Mouse (Mus musculus): ENCODE results near the gene Pkd1. TPM values are rescaled to one million over a fixed set of nuclear protein-coding genes. Genes with fewer than 3 reads are reported as not detected.

The Pkd1 gene
- 28.6 TPM for polyA plus RNA-seq (2014; fragmentation: Illumina TruSeq; extraction: RNeasy Lipid Tissue Mini Kit (QIAGEN cat#74804); ENCODE audit: insufficient read depth, low read depth, low replicate concordance)

DNA sequence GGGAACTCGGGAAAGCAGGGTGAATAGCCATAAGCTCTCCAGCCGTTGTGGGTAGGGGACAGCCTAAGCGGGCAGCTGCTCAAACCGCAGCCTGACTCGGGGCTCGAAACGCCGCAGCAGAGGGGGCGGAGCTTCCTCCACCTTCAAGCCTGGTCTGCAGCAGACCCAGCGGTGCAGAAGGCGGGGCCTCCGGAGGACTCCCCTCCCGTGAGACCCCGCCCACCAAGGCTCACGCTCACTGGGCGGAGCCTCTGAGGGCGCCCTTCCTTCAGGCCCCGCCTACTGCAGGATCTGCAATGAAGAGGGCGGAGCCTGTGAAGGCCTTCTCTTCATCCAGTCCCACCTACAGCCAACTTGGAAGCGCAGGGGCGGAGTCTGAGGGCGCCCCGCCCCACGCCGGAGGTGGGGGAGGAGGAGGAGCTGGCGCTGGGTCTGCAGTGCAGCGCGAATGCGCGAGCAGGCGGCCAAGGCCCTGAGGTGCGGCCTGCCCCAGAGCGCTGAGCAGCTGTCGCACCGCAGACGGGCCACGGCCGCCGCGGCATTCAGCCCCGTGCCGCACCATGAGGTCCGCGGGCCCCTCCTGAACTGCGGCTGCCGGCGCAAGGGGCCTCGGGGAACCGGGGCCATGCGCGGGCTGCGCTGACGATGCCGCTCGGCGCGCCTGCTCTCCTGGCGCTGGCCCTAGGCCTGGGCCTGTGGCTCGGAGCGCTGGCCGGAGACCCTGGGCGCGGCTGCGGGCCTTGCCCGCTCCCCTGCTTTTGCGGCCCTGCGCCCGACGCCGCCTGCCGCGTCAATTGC lies at the start of gene Pkd1:
Gene Pkd1, plus strand, starts transcription at position 217 of the 798 bp plus-strand sequence.

DNA sequence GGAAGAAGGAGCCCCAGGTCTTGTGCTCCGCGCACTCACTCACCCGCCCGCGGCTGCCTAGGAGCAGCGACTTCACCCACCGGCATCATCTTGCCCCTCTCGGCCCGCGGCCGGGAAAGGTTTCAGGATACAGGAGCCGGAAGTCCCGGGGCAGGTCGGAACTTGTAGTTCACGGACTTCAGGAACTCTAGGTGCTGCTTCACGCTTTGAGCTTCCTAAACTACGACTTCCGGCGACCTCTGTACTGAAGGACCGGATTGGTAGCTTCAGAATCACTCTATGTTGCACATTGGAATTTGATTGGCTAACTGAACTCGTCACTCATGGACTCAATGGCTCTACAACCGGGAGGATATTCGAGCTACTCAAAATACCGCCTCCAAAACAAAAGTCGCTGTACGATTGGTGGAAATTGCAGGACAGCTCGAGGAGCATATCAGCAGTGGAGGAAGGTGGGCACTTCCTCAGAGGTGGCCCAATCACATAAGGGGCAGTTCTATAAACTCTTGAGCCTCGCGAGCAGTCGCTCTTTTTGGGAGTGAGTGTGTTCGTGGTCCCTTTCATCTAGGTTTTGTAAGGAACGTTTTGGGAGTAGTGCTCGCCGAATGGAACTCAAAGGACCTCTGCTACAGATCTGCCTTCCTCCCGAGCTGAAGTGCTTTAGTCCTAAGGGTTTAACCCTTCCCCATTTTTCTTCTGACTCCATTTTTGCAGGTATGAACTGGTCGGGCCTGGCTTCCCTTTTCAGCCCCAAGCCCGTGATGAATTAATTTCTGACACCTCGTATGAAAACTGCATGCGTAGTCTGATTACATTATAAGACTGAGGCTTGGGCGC lies 21.7 kb upstream of the Pkd1 start, which contains the start of gene Traf7:
Gene Traf7, minus strand, starts transcription at position 216 of the 837 bp plus-strand sequence.

DNA sequence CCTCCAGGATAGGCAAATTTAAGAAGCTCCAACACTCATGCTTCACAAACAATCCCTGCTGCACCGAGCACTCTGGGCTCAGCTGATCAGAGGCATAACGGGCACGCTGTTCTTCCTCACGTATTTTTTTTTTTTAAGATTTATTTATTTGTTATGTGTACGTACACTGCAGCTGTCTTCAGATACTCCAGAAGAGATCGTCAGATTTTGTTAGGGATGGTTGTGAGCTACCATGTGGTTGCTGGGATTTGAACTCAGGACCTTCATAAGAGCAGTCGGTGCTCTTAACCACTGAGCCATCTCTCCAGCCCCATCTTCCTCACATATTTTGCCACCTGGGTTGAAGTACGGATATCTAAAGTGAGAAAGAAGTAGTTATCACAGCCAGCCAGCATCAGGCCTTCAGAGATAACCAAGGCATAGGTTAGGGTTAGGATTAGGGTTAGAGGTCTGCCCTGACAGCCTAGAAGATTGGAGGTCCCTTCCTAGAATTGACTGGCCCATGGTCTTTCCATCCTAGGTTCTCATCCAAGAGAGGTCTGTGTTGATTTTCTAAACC lies 15.4 kb upstream of the Pkd1 start, which contains the start of gene Rab26:
Gene Rab26, minus strand, starts transcription at position 51 of the 559 bp plus-strand sequence.

DNA sequence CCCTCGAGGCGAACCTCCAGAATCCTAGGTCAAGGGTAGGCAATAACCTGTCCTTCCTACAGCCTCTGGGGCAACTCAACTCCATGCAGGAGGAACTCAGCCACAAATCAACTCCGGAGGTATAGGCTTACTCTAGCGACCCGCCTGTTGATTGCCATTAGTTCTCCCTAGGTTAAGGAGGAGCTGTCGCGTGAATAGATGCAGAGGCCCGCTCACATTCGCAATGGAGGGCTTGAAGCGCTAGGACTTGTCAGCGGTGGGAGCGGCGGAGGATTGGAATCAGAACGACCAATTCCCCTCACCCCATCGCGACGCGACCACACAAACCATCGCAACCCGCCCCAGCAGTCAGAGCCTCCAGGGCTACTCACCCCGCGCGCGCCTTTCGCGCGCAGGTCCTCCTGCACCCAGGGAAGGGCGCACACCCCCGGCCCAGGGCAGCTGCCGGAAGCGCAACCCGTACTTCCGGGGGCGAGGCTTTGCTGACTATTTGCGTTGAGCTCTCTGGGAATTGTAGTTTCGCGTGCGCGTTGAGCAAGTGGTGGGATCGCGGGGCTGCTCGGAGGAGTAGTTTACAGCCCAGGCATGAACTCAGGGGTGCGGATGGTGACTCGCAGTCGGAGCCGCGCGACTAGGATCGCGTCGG lies 82.7 kb downstream of the Pkd1 start, which contains the start of the genes Tsc2 and Nthl1:
Gene Tsc2, minus strand, starts transcription at position 464 of the 646 bp plus-strand sequence.
Gene Nthl1, plus strand, starts transcription at position 514 of the 646 bp plus-strand sequence.

Other genes with a start within 250 kb of the Pkd1 start
- gene Abca17, start 198.8 kb upstream of the Pkd1 start, polyA plus RNA-seq (2014; fragmentation: Illumina TruSeq; extraction: RNeasy Lipid Tissue Mini Kit (QIAGEN cat#74804); ENCODE audit: insufficient read depth, low read depth, low replicate concordance) = 1.2 TPM
- 69.4 TPM for gene Abca3, start 197.9 kb upstream of the Pkd1 start, polyA plus RNA-seq (2014; fragmentation: Illumina TruSeq; extraction: RNeasy Lipid Tissue Mini Kit (QIAGEN cat#74804); ENCODE audit: insufficient read depth, low read depth, low replicate concordance)
- gene Rnps1, start 135.3 kb upstream of the Pkd1 start, polyA plus RNA-seq (2014; fragmentation: Illumina TruSeq; extraction: RNeasy Lipid Tissue Mini Kit (QIAGEN cat#74804); ENCODE audit: insufficient read depth, low read depth, low replicate concordance) = 55.3 TPM
- 68.8 TPM for gene Eci1, start 123.2 kb upstream of the Pkd1 start, polyA plus RNA-seq (2014; fragmentation: Illumina TruSeq; extraction: RNeasy Lipid Tissue Mini Kit (QIAGEN cat#74804); ENCODE audit: insufficient read depth, low read depth, low replicate concordance)
- 4.0 TPM for gene Dnase1l2, start 106.7 kb upstream of the Pkd1 start, polyA plus RNA-seq (2014; fragmentation: Illumina TruSeq; extraction: RNeasy Lipid Tissue Mini Kit (QIAGEN cat#74804); ENCODE audit: insufficient read depth, low read depth, low replicate concordance)
- 21.7 TPM for gene E4f1, start 79.5 kb upstream of the Pkd1 start, polyA plus RNA-seq (2014; fragmentation: Illumina TruSeq; extraction: RNeasy Lipid Tissue Mini Kit (QIAGEN cat#74804); ENCODE audit: insufficient read depth, low read depth, low replicate concordance)
- 20.4 TPM for gene Pgp, start 79.4 kb upstream of the Pkd1 start, polyA plus RNA-seq (2014; fragmentation: Illumina TruSeq; extraction: RNeasy Lipid Tissue Mini Kit (QIAGEN cat#74804); ENCODE audit: insufficient read depth, low read depth, low replicate concordance)
- not detected for gene Bricd5, start 76.0 kb upstream of the Pkd1 start, polyA plus RNA-seq (2014; fragmentation: Illumina TruSeq; extraction: RNeasy Lipid Tissue Mini Kit (QIAGEN cat#74804); ENCODE audit: insufficient read depth, low read depth, low replicate concordance)
- gene Mlst8, start 70.8 kb upstream of the Pkd1 start, polyA plus RNA-seq (2014; fragmentation: Illumina TruSeq; extraction: RNeasy Lipid Tissue Mini Kit (QIAGEN cat#74804); ENCODE audit: insufficient read depth, low read depth, low replicate concordance) = 8.3 TPM
- gene Caskin1, start 61.2 kb upstream of the Pkd1 start, polyA plus RNA-seq (2014; fragmentation: Illumina TruSeq; extraction: RNeasy Lipid Tissue Mini Kit (QIAGEN cat#74804); ENCODE audit: insufficient read depth, low read depth, low replicate concordance) = 0.34 TPM
- 59.5 TPM for gene Traf7, start 21.9 kb upstream of the Pkd1 start, polyA plus RNA-seq (2014; fragmentation: Illumina TruSeq; extraction: RNeasy Lipid Tissue Mini Kit (QIAGEN cat#74804); ENCODE audit: insufficient read depth, low read depth, low replicate concordance)
- 0.42 TPM for gene Rab26, start 15.6 kb upstream of the Pkd1 start, polyA plus RNA-seq (2014; fragmentation: Illumina TruSeq; extraction: RNeasy Lipid Tissue Mini Kit (QIAGEN cat#74804); ENCODE audit: insufficient read depth, low read depth, low replicate concordance)
- 60.0 TPM for gene Tsc2, start 82.8 kb downstream of the Pkd1 start, polyA plus RNA-seq (2014; fragmentation: Illumina TruSeq; extraction: RNeasy Lipid Tissue Mini Kit (QIAGEN cat#74804); ENCODE audit: insufficient read depth, low read depth, low replicate concordance)
- gene Nthl1, start 82.8 kb downstream of the Pkd1 start, polyA plus RNA-seq (2014; fragmentation: Illumina TruSeq; extraction: RNeasy Lipid Tissue Mini Kit (QIAGEN cat#74804); ENCODE audit: insufficient read depth, low read depth, low replicate concordance) = 10.0 TPM
- gene Slc9a3r2, start 100.5 kb downstream of the Pkd1 start, polyA plus RNA-seq (2014; fragmentation: Illumina TruSeq; extraction: RNeasy Lipid Tissue Mini Kit (QIAGEN cat#74804); ENCODE audit: insufficient read depth, low read depth, low replicate concordance) = 287 TPM
- gene Npw, start 108.6 kb downstream of the Pkd1 start, polyA plus RNA-seq (2014; fragmentation: Illumina TruSeq; extraction: RNeasy Lipid Tissue Mini Kit (QIAGEN cat#74804); ENCODE audit: insufficient read depth, low read depth, low replicate concordance) = 29.8 TPM
- gene Zfp598, start 119.9 kb downstream of the Pkd1 start, polyA plus RNA-seq (2014; fragmentation: Illumina TruSeq; extraction: RNeasy Lipid Tissue Mini Kit (QIAGEN cat#74804); ENCODE audit: insufficient read depth, low read depth, low replicate concordance) = 17.1 TPM
- gene Syngr3, start 140.1 kb downstream of the Pkd1 start, polyA plus RNA-seq (2014; fragmentation: Illumina TruSeq; extraction: RNeasy Lipid Tissue Mini Kit (QIAGEN cat#74804); ENCODE audit: insufficient read depth, low read depth, low replicate concordance) = 0.15 TPM
- gene Gfer, start 146.3 kb downstream of the Pkd1 start, polyA plus RNA-seq (2014; fragmentation: Illumina TruSeq; extraction: RNeasy Lipid Tissue Mini Kit (QIAGEN cat#74804); ENCODE audit: insufficient read depth, low read depth, low replicate concordance) = 16.3 TPM
- gene Noxo1, start 146.4 kb downstream of the Pkd1 start, polyA plus RNA-seq (2014; fragmentation: Illumina TruSeq; extraction: RNeasy Lipid Tissue Mini Kit (QIAGEN cat#74804); ENCODE audit: insufficient read depth, low read depth, low replicate concordance) = 5.1 TPM
- 18.7 TPM for gene Tbl3, start 157.8 kb downstream of the Pkd1 start, polyA plus RNA-seq (2014; fragmentation: Illumina TruSeq; extraction: RNeasy Lipid Tissue Mini Kit (QIAGEN cat#74804); ENCODE audit: insufficient read depth, low read depth, low replicate concordance)
- not detected for gene Rnf151, start 168.2 kb downstream of the Pkd1 start, polyA plus RNA-seq (2014; fragmentation: Illumina TruSeq; extraction: RNeasy Lipid Tissue Mini Kit (QIAGEN cat#74804); ENCODE audit: insufficient read depth, low read depth, low replicate concordance)
- gene Rps2, start 168.3 kb downstream of the Pkd1 start, polyA plus RNA-seq (2014; fragmentation: Illumina TruSeq; extraction: RNeasy Lipid Tissue Mini Kit (QIAGEN cat#74804); ENCODE audit: insufficient read depth, low read depth, low replicate concordance) = 1,101 TPM
- 263 TPM for gene Ndufb10, start 174.6 kb downstream of the Pkd1 start, polyA plus RNA-seq (2014; fragmentation: Illumina TruSeq; extraction: RNeasy Lipid Tissue Mini Kit (QIAGEN cat#74804); ENCODE audit: insufficient read depth, low read depth, low replicate concordance)
- gene Rpl3l, start 178.0 kb downstream of the Pkd1 start, polyA plus RNA-seq (2014; fragmentation: Illumina TruSeq; extraction: RNeasy Lipid Tissue Mini Kit (QIAGEN cat#74804); ENCODE audit: insufficient read depth, low read depth, low replicate concordance) = 1.8 TPM
- 138 TPM for gene Msrb1, start 186.8 kb downstream of the Pkd1 start, polyA plus RNA-seq (2014; fragmentation: Illumina TruSeq; extraction: RNeasy Lipid Tissue Mini Kit (QIAGEN cat#74804); ENCODE audit: insufficient read depth, low read depth, low replicate concordance)
- gene Hs3st6, start 203.2 kb downstream of the Pkd1 start, polyA plus RNA-seq (2014; fragmentation: Illumina TruSeq; extraction: RNeasy Lipid Tissue Mini Kit (QIAGEN cat#74804); ENCODE audit: insufficient read depth, low read depth, low replicate concordance) = 4.0 TPM